Mouse (Mus musculus) MEL (cell line): ENCODE results near the gene Traf1.

Experiments
- CHD2 ChIP-seq: IDR thresholded peaks from 2 replicates; pipeline ENCODE4 v1.6.1; 2011; ENCODE audit warnings: low read length, improper control_type of control experiment
- CTCF ChIP-seq, 3 experiments: IDR thresholded peaks in 2 of 3; conservative IDR thresholded peaks in 1 of 3; 2 replicates each; pipeline ENCODE4 v1.5.1; 2011 to 2012; ENCODE audit warnings: low read length in 3 of 3, low read depth in 2 of 3, mild to moderate bottlenecking in 2 of 3, improper control_type of control experiment in 1 of 3, inconsistent platforms in 1 of 3, mixed read lengths in 1 of 3, moderate library complexity in 1 of 3; ENCODE audit not compliant: control insufficient read depth in 1 of 3, insufficient read depth in 1 of 3, poor library complexity in 1 of 3, severe bottlenecking in 1 of 3
- HCFC1 ChIP-seq: IDR thresholded peaks from 2 replicates; pipeline ENCODE4 v1.6.1; 2012; ENCODE audit warnings: low read depth, mild to moderate bottlenecking, inconsistent platforms, low read length, improper control_type of control experiment, moderate library complexity
- JUND ChIP-seq: IDR thresholded peaks from 2 replicates; pipeline ENCODE4 v1.6.1; 2011; ENCODE audit warnings: low read depth, mild to moderate bottlenecking, improper control_type of control experiment, low read length
- KAT2A ChIP-seq: conservative IDR thresholded peaks from 2 replicates; pipeline ENCODE4 v1.6.1; 2012; ENCODE audit warnings: low read depth, low read length, improper control_type of control experiment, inconsistent platforms
- MAX ChIP-seq: IDR thresholded peaks from 2 replicates; pipeline ENCODE4 v1.6.1; 2011; ENCODE audit warnings: low read length, improper control_type of control experiment
- NELFE ChIP-seq: IDR thresholded peaks from 2 replicates; pipeline ENCODE4 v1.6.1; 2011; ENCODE audit warnings: low read depth, low read length, improper control_type of control experiment
- POLR2A ChIP-seq, 2 experiments: IDR thresholded peaks; 2 replicates each; pipeline ENCODE4 v1.6.1; 2011 to 2012; ENCODE audit warnings: low read length in 2 of 2, mild to moderate bottlenecking in 2 of 2, control low read depth in 1 of 2, improper control_type of control experiment in 1 of 2, low read depth in 1 of 2, moderate library complexity in 1 of 2; ENCODE audit not compliant: control insufficient read depth in 1 of 2, insufficient read depth in 1 of 2, poor library complexity in 1 of 2
- RAD21 ChIP-seq: IDR thresholded peaks from 2 replicates; pipeline ENCODE4 v1.6.1; 2011; ENCODE audit warnings: mild to moderate bottlenecking, low read depth, low read length, improper control_type of control experiment
- SMC3 ChIP-seq: IDR thresholded peaks from 2 replicates; pipeline ENCODE4 v1.6.1; 2011; ENCODE audit warnings: low read depth, low read length, improper control_type of control experiment
- TAL1 ChIP-seq: IDR thresholded peaks from 2 replicates; pipeline ENCODE4 v1.6.1; 2012; ENCODE audit warnings: mild to moderate bottlenecking, inconsistent platforms, low read length, moderate library complexity, mixed read lengths
- TCF12 ChIP-seq: IDR thresholded peaks from 2 replicates; pipeline ENCODE4 v1.6.1; 2014; ENCODE audit warnings: low read depth, mild to moderate bottlenecking, inconsistent platforms, low read length, improper control_type of control experiment, moderate library complexity

DNA sequence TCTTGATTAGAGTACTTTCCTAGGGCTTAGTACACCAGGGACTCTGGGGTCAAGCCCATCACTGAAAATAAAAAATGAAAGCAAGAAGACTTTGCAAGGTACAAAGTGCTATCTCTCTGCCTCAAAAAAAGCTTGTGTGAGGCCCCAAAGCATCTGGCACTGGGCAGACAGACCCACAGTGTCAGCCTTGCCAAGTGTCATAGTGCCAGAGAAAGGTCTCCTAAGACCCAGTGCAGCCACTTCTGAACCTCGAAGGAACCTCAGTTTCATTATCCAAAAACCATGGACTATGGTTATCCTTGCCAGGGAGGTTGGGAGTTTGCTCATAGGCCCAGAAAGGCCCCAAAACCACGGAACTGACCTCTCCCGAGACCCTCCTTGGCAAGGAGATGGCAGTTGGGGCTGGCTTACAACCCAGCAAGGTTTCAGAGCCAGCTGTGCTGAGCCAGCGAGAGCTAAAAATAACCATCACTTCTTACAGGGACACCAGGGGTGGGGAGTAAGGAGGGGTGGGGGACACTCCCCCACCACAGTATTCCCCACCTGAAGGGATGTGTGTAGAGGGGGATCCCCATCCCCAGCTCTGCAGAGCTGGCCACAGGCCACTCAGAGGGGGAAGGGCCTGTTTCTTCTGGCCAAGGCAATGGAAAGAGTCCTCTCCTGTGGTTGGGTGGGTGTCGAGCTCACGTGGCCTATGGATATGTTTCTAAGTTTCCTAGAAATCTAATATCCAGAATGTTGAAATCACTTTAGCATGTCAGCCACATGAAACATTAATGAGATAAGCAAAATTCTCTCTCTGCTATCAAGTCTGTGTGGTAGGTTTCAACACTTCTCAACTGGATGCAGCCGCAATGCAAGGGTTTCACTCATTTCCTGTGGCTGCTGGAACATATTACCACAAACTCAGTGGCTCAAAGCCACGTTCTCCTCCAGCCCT is 23.0 kb downstream of the Traf1 start:
- TF ChIP-seq HCFC1: no peak
- TF ChIP-seq KAT2A: no peak
- no peak for TF ChIP-seq CTCF (IDR thresholded peaks at IDR 0.05 in 2 of 3, conservative IDR thresholded peaks at IDR 0.05 in 1 of 3; ENCODE audit: control insufficient read depth in 1 of 3, insufficient read depth in 1 of 3, low read depth in 2 of 3, low read length in 3 of 3, poor library complexity in 1 of 3, severe bottlenecking in 1 of 3)
- no peak for TF ChIP-seq TCF12
- TF ChIP-seq SMC3: no peak
- TF ChIP-seq NELFE: no peak
- TF ChIP-seq TAL1: no peak
- TF ChIP-seq CHD2: no peak
- no peak for TF ChIP-seq RAD21
- no peak for TF ChIP-seq MAX
- TF ChIP-seq JUND: no peak
- TF ChIP-seq POLR2A (IDR thresholded peaks at IDR 0.05; ENCODE audit: control insufficient read depth in 1 of 2, insufficient read depth in 1 of 2, low read depth in 1 of 2, low read length in 2 of 2, poor library complexity in 1 of 2): no peak
